Mouse (Mus musculus): Measurements from ENCODE around the gene Cdc14b. TPM values are rescaled to one million over a fixed set of nuclear protein-coding genes. Genes with fewer than 3 reads are reported as not detected.

Gene Cdc14b
- total and polyA plus RNA-seq, 2 experiments from 2014 or later = 2.3 to 5.5 TPM

- Histone ChIP-seq H3K9ac (replicated peaks; ENCODE audit: low read length) (no peak overlapping the region), H3K27me3 (ENCODE audit: insufficient read depth, low read length) (peaks cover 7% of the 10 kb centered on the region; the same call in 1 of the 2 replicates), H3K4me3 (ENCODE audit: low read length) (peak overlapping the region; percentile 76), H3K9me3 (ENCODE audit: low read length) (no peaks in the 10 kb centered on the region), H3K36me3 (ENCODE audit: insufficient read depth, low read length) (no peaks in the 10 kb centered on the region), H3K4me2 (ENCODE audit: low read depth, low read length) (peak overlapping the region; percentile 100), H3K4me1 (ENCODE audit: insufficient read depth, low read length) (0 out of 2 replicates have a peak, but pooled peaks cover 4% of the 10 kb centered on the region), H3K27ac (no peak overlapping the region)
- DNase-seq (ENCODE audit: low spot score) = no peak
- no peak for ATAC-seq
- TF ChIP-seq CTCF (IDR thresholded peaks at IDR 0.05; ENCODE audit: low read depth) = no peak
- 21% methylated on average over 9 of the region's 9 CpGs for WGBS
Observed at GRCm38 (mm10) chr13:64275754-64276127, 651 bp upstream of the Cdc14b start.

- Histone ChIP-seq H3K36me3 (ENCODE audit: insufficient read depth, low read length) (no peaks in the 10 kb centered on the region), H3K4me1 (ENCODE audit: insufficient read depth, low read length) (0 out of 2 replicates have a peak, but pooled peaks cover 4% of the 10 kb centered on the region), H3K9me3 (ENCODE audit: low read length) (no peaks in the 10 kb centered on the region), H3K27me3 (ENCODE audit: insufficient read depth, low read length) (peaks cover 7% of the 10 kb centered on the region; the same call in 1 of the 2 replicates), H3K27ac (no peak overlapping the region), H3K4me3 (ENCODE audit: low read length) (peak overlapping the region; percentile 76), H3K4me2 (ENCODE audit: low read depth, low read length) (peak overlapping the region; percentile 100), H3K9ac (replicated peaks; ENCODE audit: low read length) (peak overlapping the region; percentile 56)
- DNase-seq (ENCODE audit: low spot score) (peak; percentile 48), ATAC-seq (peak; percentile 72)
- under 1% methylated on average over 85 of the region's 95 CpGs for WGBS
- no peak for TF ChIP-seq CTCF (IDR thresholded peaks at IDR 0.05; ENCODE audit: low read depth)
Observed at GRCm38 (mm10) chr13:64273891-64274844, 922 bp downstream of the Cdc14b start.

DNA sequence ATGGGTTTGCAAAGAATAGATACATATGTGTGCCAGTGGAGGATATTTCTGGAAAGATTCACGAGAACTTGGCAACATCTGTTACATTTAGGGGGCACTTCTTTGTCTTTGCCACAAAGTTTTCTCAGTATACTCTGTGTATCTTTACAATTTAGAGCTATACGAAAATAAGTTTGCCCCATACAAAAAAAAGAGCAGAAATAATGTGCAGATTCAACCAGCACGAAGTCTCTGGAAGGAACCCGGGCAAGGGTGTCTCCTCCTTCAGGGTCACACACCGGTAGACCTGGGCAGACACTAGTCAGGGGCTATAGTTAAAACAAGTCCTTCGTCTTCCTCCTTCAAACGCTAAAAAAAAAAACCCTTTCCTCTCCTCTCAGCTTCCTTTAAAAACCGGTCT, 1.7 kb downstream of the Cdc14b start:
- no peak for ATAC-seq
- Histone ChIP-seq H3K27ac (no peak overlapping the region), H3K9me3 (ENCODE audit: low read length) (no peaks in the 10 kb centered on the region), H3K36me3 (ENCODE audit: insufficient read depth, low read length) (no peaks in the 10 kb centered on the region), H3K4me2 (ENCODE audit: low read depth, low read length) (peak overlapping the region; percentile 100), H3K9ac (replicated peaks; ENCODE audit: low read length) (no peak overlapping the region), H3K4me3 (ENCODE audit: low read length) (no peak overlapping the region), H3K27me3 (ENCODE audit: insufficient read depth, low read length) (peaks cover 7% of the 10 kb centered on the region; the same call in 1 of the 2 replicates), H3K4me1 (ENCODE audit: insufficient read depth, low read length) (0 out of 2 replicates have a peak, but pooled peaks cover 4% of the 10 kb centered on the region)
- TF ChIP-seq CTCF (IDR thresholded peaks at IDR 0.05; ENCODE audit: low read depth) = no peak
- DNase-seq (ENCODE audit: low spot score) = no peak
- WGBS = 58% methylated on average over 8 of the region's 8 CpGs

DNA sequence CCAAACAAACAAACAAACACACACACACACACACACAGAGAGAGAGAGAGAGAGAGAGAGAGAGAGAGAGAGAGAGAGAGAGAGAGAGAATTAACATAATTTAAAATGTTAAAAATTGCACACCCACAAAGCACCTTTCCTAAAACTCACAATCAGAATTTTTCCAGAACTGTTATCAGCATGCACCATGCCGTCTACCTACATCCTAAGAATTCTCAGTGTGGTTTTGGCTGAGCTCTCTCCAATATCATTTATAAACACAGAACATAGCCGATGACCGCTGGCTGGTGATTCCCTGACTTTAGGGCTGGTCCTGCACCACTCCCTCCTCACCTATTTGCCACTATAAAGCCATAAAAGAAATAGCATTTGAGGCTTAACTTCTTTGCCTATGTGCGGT, 6.7 kb downstream of the Cdc14b start:
- Histone ChIP-seq H3K27me3 (ENCODE audit: insufficient read depth, low read length) (no peaks in the 10 kb centered on the region), H3K4me1 (ENCODE audit: insufficient read depth, low read length) (no peaks in the 10 kb centered on the region), H3K4me3 (ENCODE audit: low read length) (no peak overlapping the region), H3K9ac (replicated peaks; ENCODE audit: low read length) (no peak overlapping the region), H3K9me3 (ENCODE audit: low read length) (no peaks in the 10 kb centered on the region), H3K36me3 (ENCODE audit: insufficient read depth, low read length) (no peaks in the 10 kb centered on the region), H3K27ac (no peak overlapping the region), H3K4me2 (ENCODE audit: low read depth, low read length) (no peak overlapping the region)
- ATAC-seq (no peak), DNase-seq (ENCODE audit: low spot score) (no peak)
- no peak for TF ChIP-seq CTCF (IDR thresholded peaks at IDR 0.05; ENCODE audit: low read depth)
- 84% methylated on average over 4 of the region's 4 CpGs for WGBS

GRCm38 (mm10) chr13:64267151-64267550, 7.9 kb downstream of the Cdc14b start:
- H3K4me1 ChIP-seq (ENCODE audit: insufficient read depth, low read length) = no peaks in the 10 kb centered on the region
- 14% methylated on average over 9 of the region's 9 CpGs for WGBS
- no peak overlapping the region for H3K27ac ChIP-seq
- DNase-seq (ENCODE audit: low spot score) = no peak
- H3K4me2 ChIP-seq (ENCODE audit: low read depth, low read length) = no peak overlapping the region
- no peak overlapping the region for H3K9ac ChIP-seq (replicated peaks; ENCODE audit: low read length)
- no peak for TF ChIP-seq CTCF (IDR thresholded peaks at IDR 0.05; ENCODE audit: low read depth)
- H3K9me3 ChIP-seq (ENCODE audit: low read length) = no peaks in the 10 kb centered on the region
- no peaks in the 10 kb centered on the region for H3K27me3 ChIP-seq (ENCODE audit: insufficient read depth, low read length)
- ATAC-seq = peak; percentile 73
- H3K4me3 ChIP-seq (ENCODE audit: low read length) = no peak overlapping the region
- H3K36me3 ChIP-seq (ENCODE audit: insufficient read depth, low read length) = no peaks in the 10 kb centered on the region

DNA sequence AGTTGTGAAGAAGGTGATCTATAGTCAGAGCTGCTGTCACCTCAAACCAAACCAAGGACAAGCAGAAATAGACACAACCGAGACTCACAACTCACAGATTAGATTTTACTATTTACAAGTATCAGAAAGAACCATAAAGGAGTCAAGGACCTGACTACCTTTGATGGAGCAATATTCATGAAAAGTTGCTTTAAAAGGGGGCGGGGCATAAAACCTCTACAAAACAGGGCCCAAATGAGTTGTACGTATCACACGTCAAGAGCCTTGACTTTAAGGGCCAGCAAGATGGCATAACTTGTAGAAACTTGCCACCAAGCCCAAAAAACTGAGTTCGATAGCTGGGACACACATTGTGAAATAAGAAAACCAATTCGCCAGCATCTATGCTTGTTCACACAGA, 10.5 kb downstream of the Cdc14b start:
- ATAC-seq (no peak), DNase-seq (ENCODE audit: low spot score) (no peak)
- no peaks in the 10 kb centered on the region for H3K27me3 ChIP-seq (ENCODE audit: insufficient read depth, low read length)
- no peak for TF ChIP-seq CTCF (IDR thresholded peaks at IDR 0.05; ENCODE audit: low read depth)
- no peak overlapping the region for H3K4me3 ChIP-seq (ENCODE audit: low read length)
- no peak overlapping the region for H3K4me2 ChIP-seq (ENCODE audit: low read depth, low read length)
- H3K36me3 ChIP-seq (ENCODE audit: insufficient read depth, low read length) = no peaks in the 10 kb centered on the region
- H3K27ac ChIP-seq = no peak overlapping the region
- no peak overlapping the region for H3K9ac ChIP-seq (replicated peaks; ENCODE audit: low read length)
- no peaks in the 10 kb centered on the region for H3K9me3 ChIP-seq (ENCODE audit: low read length)
- H3K4me1 ChIP-seq (ENCODE audit: insufficient read depth, low read length) = no peaks in the 10 kb centered on the region
- WGBS = 95% methylated on average over 6 of the region's 6 CpGs

DNA sequence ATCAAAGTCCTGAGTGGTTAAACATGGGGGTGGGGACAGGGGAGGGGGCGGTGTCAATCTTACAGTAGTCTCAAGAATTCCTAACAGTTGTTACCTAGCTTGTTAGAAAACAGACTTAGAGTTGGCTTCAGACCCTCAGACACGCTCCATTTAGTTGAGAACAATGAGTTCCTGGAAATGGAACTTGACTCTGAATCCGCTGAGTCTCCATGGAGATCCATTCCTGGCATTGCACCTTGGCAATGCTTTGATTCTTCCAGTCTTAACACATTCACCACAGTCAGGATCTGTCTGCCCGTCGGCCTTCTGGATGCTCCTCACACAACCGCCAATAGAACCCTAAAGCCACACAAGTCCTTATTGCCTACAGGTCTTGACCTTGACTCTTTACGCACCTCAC, 15.2 kb downstream of the Cdc14b start:
- WGBS = 47% methylated on average over 7 of the region's 7 CpGs
- DNase-seq (ENCODE audit: low spot score) = peak; percentile 49
- Histone ChIP-seq H3K9me3 (ENCODE audit: low read length) (no peaks in the 10 kb centered on the region), H3K4me2 (ENCODE audit: low read depth, low read length) (no peak overlapping the region), H3K36me3 (ENCODE audit: insufficient read depth, low read length) (no peaks in the 10 kb centered on the region), H3K4me3 (ENCODE audit: low read length) (no peak overlapping the region), H3K27me3 (ENCODE audit: insufficient read depth, low read length) (no peaks in the 10 kb centered on the region), H3K9ac (replicated peaks; ENCODE audit: low read length) (no peak overlapping the region), H3K4me1 (ENCODE audit: insufficient read depth, low read length) (no peaks in the 10 kb centered on the region), H3K27ac (no peak overlapping the region)
- TF ChIP-seq CTCF (IDR thresholded peaks at IDR 0.05; ENCODE audit: low read depth) = no peak
- ATAC-seq = peak; percentile 47; the same call in 1 of the 2 replicates
